Mouse (Mus musculus): ENCODE data around the gene Slc11a1. TPM values are rescaled to one million over a fixed set of nuclear protein-coding genes. Genes with fewer than 3 reads are reported as not detected.
A peak's percentile ranks its signal among the peaks of the same experiment; 100 is the strongest.

Gene Slc11a1
- polyA plus RNA-seq, 1 experiment from 2014 or later = 2.9 TPM

DNA sequence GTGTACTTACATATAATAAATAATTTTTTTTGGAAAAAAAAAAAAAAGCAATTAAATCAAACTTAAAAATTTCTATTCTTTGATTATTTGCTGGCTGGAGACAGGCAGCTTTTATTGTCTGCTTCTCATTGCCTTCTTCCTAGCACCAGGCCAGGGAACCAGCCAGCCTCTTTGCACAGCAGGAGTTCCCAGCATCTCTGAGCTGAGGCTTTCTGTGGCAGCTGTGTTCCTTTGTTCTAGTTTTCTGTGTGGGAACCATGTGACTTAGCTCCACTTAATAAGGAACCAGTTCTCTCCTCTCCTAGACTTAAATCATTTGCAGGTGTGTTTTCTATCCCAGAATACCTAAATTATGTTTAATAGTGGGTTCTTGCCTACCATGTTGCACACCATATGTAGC, 17.5 kb upstream of the Slc11a1 start:
- Histone ChIP-seq H3K4me1 (peaks cover 7% of the 10 kb centered on the region; the same call in 1 of the 2 replicates), H3K36me3 (peaks cover 14% of the 10 kb centered on the region), H3K4me2 (replicated peaks) (no peak overlapping the region), H3K9me3 (no peaks in the 10 kb centered on the region), H3K27ac (no peak overlapping the region), H3K9ac (no peak overlapping the region), H3K4me3 (no peak overlapping the region), H3K27me3 (no peaks in the 10 kb centered on the region)
- ATAC-seq (ENCODE audit: low FRiP score, low read depth) = no peak

GRCm38 (mm10) chr1:74359952-74360517, 15.0 kb upstream of the Slc11a1 start:
- no peak overlapping the region for H3K27ac ChIP-seq
- no peaks in the 10 kb centered on the region for H3K27me3 ChIP-seq
- H3K9me3 ChIP-seq = no peaks in the 10 kb centered on the region
- no peak overlapping the region for H3K4me2 ChIP-seq (replicated peaks)
- H3K4me1 ChIP-seq = peaks cover 15% of the 10 kb centered on the region
- no peak overlapping the region for H3K4me3 ChIP-seq
- no peaks in the 10 kb centered on the region for H3K36me3 ChIP-seq
- H3K9ac ChIP-seq = no peak overlapping the region
- ATAC-seq (ENCODE audit: low FRiP score, low read depth) = no peak
- WGBS = 70% methylated on average over 5 of the region's 5 CpGs

- peak within 1 kb of the TSS; percentile 16 for H3K4me3 ChIP-seq
- H3K4me2 ChIP-seq (replicated peaks) = peak within 1 kb of the TSS; percentile 43
- 0 out of 2 replicates have a peak within 1 kb of the TSS, but pooled peaks have one; percentile 19 for H3K9ac ChIP-seq
- peak within 1 kb of the TSS; percentile 61; the same call in 1 of the 2 replicates for H3K27ac ChIP-seq
- WGBS = 0% methylated on average over 2 of the region's 2 CpGs
- H3K4me1 ChIP-seq = peaks cover 15% of the 10 kb centered on the region
- no peaks in the 10 kb centered on the region for H3K9me3 ChIP-seq
- H3K27me3 ChIP-seq = no peaks in the 10 kb centered on the region
- peak; percentile 74; the same call in 1 of the 2 replicates for ATAC-seq (ENCODE audit: low FRiP score, low read depth)
- no peaks in the 10 kb centered on the region for H3K36me3 ChIP-seq
Observed at GRCm38 (mm10) chr1:74361812-74362211, 13.2 kb upstream of the Slc11a1 start, which contains the start of gene Catip. Gene Catip (plus strand): TSS chr1:74362108.

- H3K27ac ChIP-seq = peak overlapping the region; percentile 61; the same call in 1 of the 2 replicates
- no peaks in the 10 kb centered on the region for H3K9me3 ChIP-seq
- H3K4me2 ChIP-seq (replicated peaks) = peak overlapping the region; percentile 43
Observed at GRCm38 (mm10) chr1:74362325-74363229, 12.4 kb upstream of the Slc11a1 start.

DNA sequence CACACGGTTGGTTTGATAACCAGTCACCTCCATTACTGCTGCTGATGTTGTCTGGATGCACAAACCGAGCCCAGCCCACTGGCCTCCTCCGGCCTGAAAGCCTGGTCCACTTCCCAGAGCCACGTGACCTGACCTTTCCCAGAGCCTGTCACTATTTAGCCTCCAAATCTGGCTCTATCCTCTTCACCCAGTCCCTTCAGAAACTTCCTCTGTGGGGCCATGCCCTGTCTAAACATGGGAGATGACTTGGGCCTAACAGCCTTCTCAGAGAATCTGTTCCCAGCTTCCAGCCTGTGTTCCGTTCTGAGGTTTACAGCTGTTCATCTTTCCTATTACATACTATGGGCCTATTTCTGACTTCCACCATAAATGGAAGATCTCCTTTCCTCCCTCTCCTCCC, 11.6 kb upstream of the Slc11a1 start:
- H3K36me3 ChIP-seq = no peaks in the 10 kb centered on the region
- H3K9me3 ChIP-seq = no peaks in the 10 kb centered on the region
- H3K4me1 ChIP-seq = peaks cover 22% of the 10 kb centered on the region
- H3K9ac ChIP-seq = no peak overlapping the region
- H3K4me2 ChIP-seq (replicated peaks) = no peak overlapping the region
- H3K27me3 ChIP-seq = 0 out of 2 replicates have a peak, but pooled peaks cover 2% of the 10 kb centered on the region
- ATAC-seq (ENCODE audit: low FRiP score, low read depth) = no peak
- no peak overlapping the region; the same call in 1 of the 2 replicates for H3K27ac ChIP-seq
- 56% methylated on average over 5 of the region's 5 CpGs for WGBS
- no peak overlapping the region for H3K4me3 ChIP-seq

More at GRCm38 (mm10) chr1:74362325-74363229, 12.4 kb upstream of the Slc11a1 start:
- no peak for ATAC-seq (ENCODE audit: low FRiP score, low read depth)
- WGBS = 61% methylated on average over 17 of the region's 17 CpGs
- H3K27me3 ChIP-seq = 0 out of 2 replicates have a peak, but pooled peaks cover under 1% of the 10 kb centered on the region
- no peaks in the 10 kb centered on the region for H3K36me3 ChIP-seq
- peak overlapping the region; percentile 16 for H3K4me3 ChIP-seq
- H3K9ac ChIP-seq = 0 out of 2 replicates have a peak overlapping the region, but pooled peaks have one; percentile 19
- peaks cover 15% of the 10 kb centered on the region for H3K4me1 ChIP-seq

DNA sequence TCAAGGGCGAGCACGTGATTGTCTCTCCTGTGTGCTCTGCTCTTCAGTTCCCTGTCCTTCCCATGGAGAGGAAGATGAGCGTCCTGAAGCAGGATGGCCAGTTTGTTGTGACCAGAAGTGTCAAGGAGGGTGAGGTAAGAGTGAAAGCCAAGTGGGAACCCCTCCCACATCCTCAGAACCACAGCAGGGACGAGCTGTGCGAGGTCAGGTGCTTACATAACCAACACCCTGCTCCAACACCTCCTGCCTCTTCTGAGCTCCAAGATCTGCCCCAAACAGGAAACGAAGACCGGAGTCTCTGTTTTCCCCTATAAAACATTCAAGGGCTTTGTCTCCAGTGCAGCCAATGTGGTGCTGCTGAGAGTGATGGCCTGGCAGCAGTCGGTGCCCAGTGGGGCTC, 10.7 kb upstream of the Slc11a1 start:
- Histone ChIP-seq H3K27ac (no peak overlapping the region), H3K9ac (no peak overlapping the region), H3K4me3 (no peak overlapping the region), H3K9me3 (no peaks in the 10 kb centered on the region), H3K27me3 (0 out of 2 replicates have a peak, but pooled peaks cover 2% of the 10 kb centered on the region), H3K4me1 (peaks cover 23% of the 10 kb centered on the region), H3K4me2 (replicated peaks) (no peak overlapping the region), H3K36me3 (no peaks in the 10 kb centered on the region)
- ATAC-seq (ENCODE audit: low FRiP score, low read depth) = no peak
- 64% methylated on average over 8 of the region's 8 CpGs for WGBS

DNA sequence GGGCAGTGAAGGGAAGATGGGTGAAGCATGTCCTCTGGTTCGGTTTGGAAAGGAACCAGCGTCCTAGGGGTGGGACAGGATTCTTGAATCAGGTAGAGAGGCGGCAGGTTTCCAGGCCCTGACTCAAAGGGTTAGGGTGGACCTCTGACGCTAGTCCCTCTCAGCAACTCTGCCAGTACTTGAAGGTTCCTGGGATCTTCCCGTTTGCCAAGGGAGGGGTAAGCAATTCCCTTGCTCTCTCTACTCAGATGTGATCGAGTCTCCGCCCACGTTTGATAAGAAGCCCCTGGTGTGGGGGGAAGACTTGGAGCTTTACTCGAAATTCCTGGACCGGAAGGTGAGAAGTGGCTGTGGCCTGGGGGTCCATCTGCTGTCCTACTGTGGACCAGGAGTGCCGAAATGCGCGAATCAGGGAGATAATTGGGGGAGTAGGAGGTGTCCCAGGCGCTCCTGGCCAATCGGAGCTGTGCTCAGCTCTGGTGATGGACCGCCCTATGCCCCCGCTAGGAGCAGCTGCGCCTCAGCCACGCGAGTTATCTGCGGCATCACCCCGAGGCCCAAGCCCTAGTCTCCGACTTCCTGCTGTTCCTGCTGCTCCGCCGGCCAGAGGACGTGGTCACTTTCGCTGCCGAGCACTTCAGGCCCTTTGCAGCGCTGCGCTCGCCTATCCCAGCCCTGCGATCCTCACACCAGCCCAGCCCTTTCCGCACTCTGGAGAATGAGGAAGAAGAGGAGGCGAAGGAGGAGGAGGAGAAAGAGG, 6.9 kb upstream of the Slc11a1 start:
- 0 out of 2 replicates have a peak, but pooled peaks cover 2% of the 10 kb centered on the region for H3K27me3 ChIP-seq
- no peak overlapping the region for H3K27ac ChIP-seq
- ATAC-seq (ENCODE audit: low FRiP score, low read depth) = peak; percentile 66; the same call in 1 of the 2 replicates
- WGBS = 15% methylated on average over 34 of the region's 34 CpGs
- peak overlapping the region; percentile 35 for H3K4me3 ChIP-seq
- peak overlapping the region; percentile 65 for H3K4me2 ChIP-seq (replicated peaks)
- H3K4me1 ChIP-seq = peaks cover 11% of the 10 kb centered on the region
- peak overlapping the region; percentile 53 for H3K9ac ChIP-seq
- no peaks in the 10 kb centered on the region for H3K36me3 ChIP-seq
- no peaks in the 10 kb centered on the region for H3K9me3 ChIP-seq

DNA sequence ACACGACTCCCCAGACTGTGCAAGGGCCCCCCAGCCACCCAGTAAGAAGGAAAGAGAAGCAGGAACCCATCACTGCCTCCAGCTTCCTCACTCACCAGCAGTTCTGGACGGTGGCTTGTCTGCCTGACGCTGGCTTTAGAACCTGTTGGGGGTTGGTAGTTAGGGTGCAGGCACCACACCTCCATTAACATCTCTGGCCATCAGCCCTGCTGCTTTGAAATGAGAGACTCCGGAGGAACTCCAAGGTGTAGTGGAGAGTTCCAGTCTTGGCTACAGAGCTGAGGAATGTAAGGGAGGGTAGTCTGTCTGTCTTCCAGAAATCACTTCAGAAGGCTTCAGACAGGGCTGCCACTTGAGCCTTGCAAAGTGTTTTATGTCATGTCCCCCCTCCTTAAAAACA, 5.0 kb upstream of the Slc11a1 start:
- Histone ChIP-seq H3K36me3 (no peaks in the 10 kb centered on the region), H3K9ac (no peak overlapping the region), H3K4me1 (peaks cover 8% of the 10 kb centered on the region; the same call in 1 of the 2 replicates), H3K27ac (no peak overlapping the region), H3K27me3 (0 out of 2 replicates have a peak, but pooled peaks cover 2% of the 10 kb centered on the region), H3K9me3 (no peaks in the 10 kb centered on the region), H3K4me3 (no peak overlapping the region), H3K4me2 (replicated peaks) (no peak overlapping the region)
- no peak for ATAC-seq (ENCODE audit: low FRiP score, low read depth)
- 34% methylated on average over 4 of the region's 4 CpGs for WGBS

DNA sequence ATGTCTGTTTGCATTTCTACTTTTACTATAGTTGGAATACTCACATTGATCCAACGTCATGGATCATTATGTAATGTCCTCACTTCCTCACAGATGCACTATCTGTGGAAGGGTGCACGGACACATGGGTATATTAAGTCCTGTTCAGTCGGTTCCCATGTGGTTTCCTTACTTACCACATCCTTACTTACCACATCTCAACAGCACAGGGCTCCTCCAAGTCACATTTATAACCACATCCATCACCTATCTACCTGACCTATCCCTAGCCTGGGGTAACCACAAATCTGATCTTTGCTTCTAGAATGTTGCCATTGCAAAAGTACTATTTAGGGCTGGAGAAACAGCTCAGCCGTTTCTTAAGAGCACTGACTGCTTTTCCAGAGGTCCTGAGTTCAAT, 1.6 kb upstream of the Slc11a1 start:
- Histone ChIP-seq H3K27me3 (no peaks in the 10 kb centered on the region), H3K36me3 (no peaks in the 10 kb centered on the region), H3K9ac (no peak overlapping the region), H3K4me1 (peaks cover 7% of the 10 kb centered on the region; the same call in 1 of the 2 replicates), H3K27ac (no peak overlapping the region), H3K4me2 (replicated peaks) (no peak overlapping the region), H3K9me3 (no peaks in the 10 kb centered on the region), H3K4me3 (no peak overlapping the region)
- 76% methylated on average over 4 of the region's 4 CpGs for WGBS
- ATAC-seq (ENCODE audit: low FRiP score, low read depth) = no peak

- WGBS = 82% methylated on average over 10 of the region's 10 CpGs
- Histone ChIP-seq H3K9ac (no peak overlapping the region), H3K27ac (no peak overlapping the region), H3K4me3 (no peak overlapping the region), H3K27me3 (no peaks in the 10 kb centered on the region), H3K4me2 (replicated peaks) (no peak overlapping the region), H3K9me3 (no peaks in the 10 kb centered on the region), H3K4me1 (peaks cover 6% of the 10 kb centered on the region; the same call in 1 of the 2 replicates), H3K36me3 (no peaks in the 10 kb centered on the region)
- ATAC-seq (ENCODE audit: low FRiP score, low read depth) = no peak
Observed at GRCm38 (mm10) chr1:74375561-74375960, 566 bp downstream of the Slc11a1 start.

DNA sequence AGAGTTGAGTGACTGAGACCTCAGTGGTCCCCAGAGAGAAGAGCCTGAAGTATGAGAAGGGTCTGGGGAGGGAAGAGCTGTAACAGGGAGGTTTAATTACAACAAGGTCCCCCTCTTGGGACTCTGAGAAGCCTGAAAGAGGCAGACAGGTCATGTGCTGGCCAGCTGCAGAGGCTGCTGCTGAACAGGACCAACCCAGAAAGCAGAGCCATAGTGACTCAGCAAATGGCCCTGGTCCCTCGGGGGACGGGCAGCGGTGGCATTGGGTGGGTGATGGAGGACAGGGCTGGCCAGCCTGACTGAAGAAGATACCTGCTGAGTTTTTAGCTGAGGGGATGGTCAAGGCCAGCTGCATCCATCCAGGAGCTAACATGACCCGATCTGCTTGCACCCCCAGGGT, 1.4 kb downstream of the Slc11a1 start:
- H3K27ac ChIP-seq = no peak overlapping the region

More for the DNA sequence above, 1.4 kb downstream of the Slc11a1 start:
- Histone ChIP-seq H3K27me3 (no peaks in the 10 kb centered on the region), H3K36me3 (no peaks in the 10 kb centered on the region), H3K4me3 (no peak overlapping the region), H3K4me1 (peaks cover 6% of the 10 kb centered on the region; the same call in 1 of the 2 replicates), H3K9me3 (no peaks in the 10 kb centered on the region), H3K9ac (no peak overlapping the region), H3K4me2 (replicated peaks) (no peak overlapping the region)
- 78% methylated on average over 4 of the region's 4 CpGs for WGBS
- no peak for ATAC-seq (ENCODE audit: low FRiP score, low read depth)

Data from limb, embryonic 13.5 days (tissue).